Mouse (Mus musculus): ENCODE measurements at regions not wholly inside any gene's neighbourhood (a gene's known extent, or its start where the extent isn't known, plus 50 kb on each side); places are given as distances from the start of the nearest gene placed in this dataset.

- TF ChIP-seq CTCF (IDR thresholded peaks at IDR 0.05; ENCODE audit: low read depth), result no peak
- no peak for TF ChIP-seq EP300 (IDR thresholded peaks at IDR 0.05; ENCODE audit: low read depth)
These were observed 1213.5 kb upstream of the Lrrc6 start for GRCm38 (mm10) chr15:67714203-67714602.
